Mouse (Mus musculus): ENCODE measurements around the gene Prc1. TPM values are rescaled to one million over a fixed set of nuclear protein-coding genes. Genes with fewer than 3 reads are reported as not detected.

The Prc1 gene
- polyA plus RNA-seq, 1 experiment from 2014 or later, result 57.6 TPM

DNA sequence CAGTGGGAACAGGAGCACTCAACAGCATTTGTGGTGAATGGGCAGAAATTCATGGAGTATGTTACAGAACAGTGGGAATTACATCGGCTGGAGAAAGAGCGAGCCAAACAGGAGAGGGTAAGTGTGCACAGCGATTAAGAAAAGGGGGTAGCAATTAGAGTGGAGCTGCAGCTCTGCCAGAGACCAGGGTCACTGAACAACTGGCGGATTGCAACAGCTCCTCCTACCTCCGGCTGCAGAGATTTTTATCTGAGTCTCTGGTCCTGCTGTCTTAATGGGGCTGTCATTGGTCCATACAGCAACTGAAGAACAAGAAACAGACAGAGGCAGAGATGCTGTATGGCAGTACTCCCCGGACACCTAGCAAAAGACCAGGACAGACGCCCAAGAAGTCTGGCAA is 16.5 kb downstream of the Prc1 start:
- ATAC-seq (no peak), DNase-seq (no peak)
- 84% methylated on average over 7 of the region's 7 CpGs for WGBS (ENCODE audit: insufficient replicate concordance)
- H3K36me3 ChIP-seq (replicated peaks; ENCODE audit: insufficient read depth, low read length), result peaks cover 98% of the 10 kb centered on the region
- no peak overlapping the region for H3K4me3 ChIP-seq (ENCODE audit: low read depth, low read length)
- no peak overlapping the region for H3K27ac ChIP-seq (ENCODE audit: low read depth)
- H3K27me3 ChIP-seq (ENCODE audit: insufficient read depth, low read length), result no peaks in the 10 kb centered on the region
- H3K4me2 ChIP-seq (ENCODE audit: low read depth, low read length), result no peak overlapping the region
- TF ChIP-seq EP300 (IDR thresholded peaks at IDR 0.05; ENCODE audit: low read depth) (no peak), CTCF (IDR thresholded peaks at IDR 0.05; ENCODE audit: low read depth) (no peak)
- no peaks in the 10 kb centered on the region for H3K9me3 ChIP-seq (ENCODE audit: low read length)
- no peak overlapping the region for H3K9ac ChIP-seq (replicated peaks)
- no peaks in the 10 kb centered on the region for H3K4me1 ChIP-seq (ENCODE audit: insufficient read depth)

DNA sequence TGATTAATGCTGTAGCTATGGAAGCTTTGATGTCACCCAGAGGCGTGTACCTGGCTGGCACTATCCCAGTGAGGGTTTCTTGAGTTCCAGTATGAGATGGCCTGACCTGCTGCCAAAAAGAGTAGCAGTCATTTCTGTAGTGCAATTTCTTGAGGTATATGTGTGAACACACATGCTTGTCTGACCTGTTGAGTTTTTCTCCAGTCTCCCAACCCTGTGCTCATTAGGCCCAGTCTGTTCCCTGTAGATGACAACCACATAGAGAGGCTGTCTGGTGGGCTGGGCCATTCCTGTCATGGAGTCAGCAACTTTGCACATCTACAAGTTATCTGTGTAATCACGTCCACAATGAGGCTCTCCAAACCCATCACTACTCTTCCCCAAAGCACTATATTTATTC is 21.5 kb downstream of the Prc1 start:
- H3K36me3 ChIP-seq (replicated peaks; ENCODE audit: insufficient read depth, low read length), result peaks cover 75% of the 10 kb centered on the region
- no peak for ATAC-seq
- H3K4me3 ChIP-seq (ENCODE audit: low read depth, low read length), result no peak overlapping the region
- no peaks in the 10 kb centered on the region for H3K27me3 ChIP-seq (ENCODE audit: insufficient read depth, low read length)
- no peak for DNase-seq
- H3K4me2 ChIP-seq (ENCODE audit: low read depth, low read length), result no peak overlapping the region
- no peak overlapping the region for H3K27ac ChIP-seq (ENCODE audit: low read depth)
- H3K9me3 ChIP-seq (ENCODE audit: low read length), result no peaks in the 10 kb centered on the region
- WGBS (ENCODE audit: insufficient replicate concordance), result 82% methylated on average over 2 of the region's 2 CpGs
- no peak overlapping the region for H3K9ac ChIP-seq (replicated peaks)
- no peaks in the 10 kb centered on the region for H3K4me1 ChIP-seq (ENCODE audit: insufficient read depth)
- TF ChIP-seq EP300 (IDR thresholded peaks at IDR 0.05; ENCODE audit: low read depth), result no peak
- no peak for TF ChIP-seq CTCF (IDR thresholded peaks at IDR 0.05; ENCODE audit: low read depth)

DNA sequence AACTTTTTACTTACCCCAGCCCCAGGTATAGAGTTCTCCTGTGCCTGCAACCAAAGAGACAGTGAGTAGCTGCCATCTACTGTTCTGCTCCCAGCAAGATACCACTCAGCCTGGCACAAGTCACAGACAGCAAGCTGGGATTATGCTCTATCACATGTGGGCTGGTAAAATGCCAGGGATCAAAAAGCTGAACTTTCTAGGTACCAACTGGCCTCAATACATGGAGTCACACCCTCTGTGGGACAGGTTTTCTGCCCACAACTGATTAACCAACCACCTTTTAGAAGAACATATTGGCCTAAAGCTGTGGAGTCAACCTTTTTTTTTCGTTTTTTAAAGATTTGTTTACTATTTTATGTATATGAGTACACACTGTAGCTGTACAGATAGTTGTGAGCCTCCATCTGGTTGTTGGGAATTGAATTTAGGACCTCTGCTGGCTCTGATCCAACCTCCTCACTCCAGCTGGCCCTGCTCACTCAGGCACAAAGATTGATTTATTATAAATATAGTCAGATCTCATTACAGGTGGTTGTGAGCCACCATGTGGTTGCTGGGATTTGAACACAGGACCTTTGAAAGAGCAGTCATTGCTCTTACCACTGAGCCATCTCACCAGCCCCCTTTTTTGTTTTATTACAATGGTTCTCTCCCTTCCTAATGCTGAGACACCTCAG is 23.3 kb downstream of the Prc1 start:
- 71% methylated on average over 1 of the region's 1 CpGs for WGBS (ENCODE audit: insufficient replicate concordance)

DNA sequence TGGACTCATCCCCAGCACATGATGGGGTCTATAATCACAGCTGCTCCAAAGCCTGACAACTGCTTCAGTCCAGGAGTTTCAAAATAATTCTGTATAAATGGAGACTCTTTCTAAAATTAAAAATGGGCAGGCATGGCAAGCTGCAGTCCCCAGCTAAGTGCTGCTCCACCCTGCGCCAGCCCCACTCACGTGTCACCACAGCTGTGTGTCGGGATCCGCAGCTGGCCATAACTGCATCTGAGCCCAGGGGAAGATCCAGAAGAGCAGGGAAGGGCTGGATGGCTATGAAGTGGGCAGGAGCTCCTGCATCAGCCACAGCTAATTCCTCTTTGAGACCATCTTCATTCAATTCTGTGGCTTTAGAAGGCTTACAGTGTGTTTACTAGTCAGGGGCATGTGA is 24.4 kb downstream of the Prc1 start:
- Histone ChIP-seq H3K4me3 (ENCODE audit: low read depth, low read length) (no peak overlapping the region), H3K27ac (ENCODE audit: low read depth) (no peak overlapping the region), H3K36me3 (replicated peaks; ENCODE audit: insufficient read depth, low read length) (peaks cover 48% of the 10 kb centered on the region), H3K9me3 (ENCODE audit: low read length) (no peaks in the 10 kb centered on the region), H3K27me3 (ENCODE audit: insufficient read depth, low read length) (no peaks in the 10 kb centered on the region), H3K9ac (replicated peaks) (no peak overlapping the region), H3K4me2 (ENCODE audit: low read depth, low read length) (no peak overlapping the region), H3K4me1 (ENCODE audit: insufficient read depth) (peaks cover 9% of the 10 kb centered on the region)
- no peak for DNase-seq
- WGBS (ENCODE audit: insufficient replicate concordance), result 88% methylated on average over 4 of the region's 4 CpGs
- TF ChIP-seq EP300 (IDR thresholded peaks at IDR 0.05; ENCODE audit: low read depth), result no peak
- no peak for TF ChIP-seq CTCF (IDR thresholded peaks at IDR 0.05; ENCODE audit: low read depth)
- ATAC-seq, result no peak

More for the DNA sequence above, 23.3 kb downstream of the Prc1 start:
- no peak overlapping the region for H3K4me3 ChIP-seq (ENCODE audit: low read depth, low read length)
- no peak overlapping the region for H3K27ac ChIP-seq (ENCODE audit: low read depth)
- DNase-seq (no peak), ATAC-seq (no peak)
- H3K4me1 ChIP-seq (ENCODE audit: insufficient read depth), result no peaks in the 10 kb centered on the region
- peaks cover 59% of the 10 kb centered on the region for H3K36me3 ChIP-seq (replicated peaks; ENCODE audit: insufficient read depth, low read length)
- no peak overlapping the region for H3K4me2 ChIP-seq (ENCODE audit: low read depth, low read length)
- TF ChIP-seq EP300 (IDR thresholded peaks at IDR 0.05; ENCODE audit: low read depth) (no peak), CTCF (IDR thresholded peaks at IDR 0.05; ENCODE audit: low read depth) (no peak)
- H3K27me3 ChIP-seq (ENCODE audit: insufficient read depth, low read length), result no peaks in the 10 kb centered on the region
- H3K9me3 ChIP-seq (ENCODE audit: low read length), result no peaks in the 10 kb centered on the region
- no peak overlapping the region for H3K9ac ChIP-seq (replicated peaks)

DNA sequence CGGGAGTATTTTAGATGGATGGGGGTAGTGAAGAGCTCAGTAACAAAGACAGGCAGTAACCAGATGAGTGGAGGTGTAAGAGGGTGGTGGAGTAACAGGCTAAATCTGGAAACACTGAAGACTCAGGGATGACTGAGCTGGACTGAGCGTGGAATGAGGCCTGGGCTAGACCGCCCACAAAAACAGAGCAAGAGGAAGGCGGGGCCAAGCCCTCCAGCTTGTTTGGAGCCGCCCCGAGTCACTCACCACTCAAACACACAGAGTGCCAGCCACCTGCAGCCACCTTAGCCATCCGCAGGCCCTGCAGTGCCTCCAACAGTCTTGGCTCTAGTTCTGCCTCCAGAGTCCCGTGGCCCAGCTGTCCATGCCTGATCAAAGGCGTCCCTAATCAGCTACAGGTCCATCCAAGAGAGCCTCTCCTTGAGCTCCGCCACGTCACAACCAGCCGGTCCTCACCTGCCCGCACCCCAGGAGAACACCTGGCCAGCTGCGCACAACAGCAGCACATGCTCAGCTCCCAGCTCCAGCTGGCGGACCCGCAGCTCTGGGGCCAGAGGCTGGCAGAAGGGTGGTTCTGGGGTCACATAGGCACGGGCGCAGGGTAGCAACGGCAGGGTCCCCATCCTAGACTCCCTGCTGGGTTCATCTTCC is 25.7 kb downstream of the Prc1 start:
- Histone ChIP-seq H3K4me2 (ENCODE audit: low read depth, low read length) (no peak overlapping the region), H3K4me3 (ENCODE audit: low read depth, low read length) (no peak overlapping the region), H3K9me3 (ENCODE audit: low read length) (no peaks in the 10 kb centered on the region), H3K4me1 (ENCODE audit: insufficient read depth) (peaks cover 10% of the 10 kb centered on the region), H3K27ac (ENCODE audit: low read depth) (no peak overlapping the region), H3K9ac (replicated peaks) (no peak overlapping the region), H3K27me3 (ENCODE audit: insufficient read depth, low read length) (no peaks in the 10 kb centered on the region), H3K36me3 (replicated peaks; ENCODE audit: insufficient read depth, low read length) (peaks cover 35% of the 10 kb centered on the region)
- TF ChIP-seq EP300 (IDR thresholded peaks at IDR 0.05; ENCODE audit: low read depth), result no peak
- no peak for TF ChIP-seq CTCF (IDR thresholded peaks at IDR 0.05; ENCODE audit: low read depth)
- 87% methylated on average over 19 of the region's 19 CpGs for WGBS (ENCODE audit: insufficient replicate concordance)
- DNase-seq (no peak), ATAC-seq (no peak)

DNA sequence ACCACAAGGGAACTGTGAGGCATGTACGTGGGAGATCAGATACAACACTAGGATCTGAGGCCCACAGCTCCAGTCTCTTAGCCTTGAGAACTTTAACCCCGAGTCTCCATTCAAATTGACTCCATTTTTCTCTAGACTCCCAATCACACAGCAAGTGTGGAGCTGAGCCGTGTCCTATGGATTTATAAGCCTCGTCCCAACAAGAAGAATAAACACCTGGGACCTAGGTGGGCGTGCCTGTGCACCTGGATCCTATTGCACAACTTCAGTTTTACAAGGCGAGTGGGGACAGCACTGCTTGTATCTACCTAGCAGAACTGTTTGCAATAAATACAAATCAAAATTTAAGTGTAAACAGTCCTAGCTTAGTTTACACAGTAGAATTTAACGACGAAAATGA is 29.1 kb downstream of the Prc1 start:
- no peaks in the 10 kb centered on the region for H3K9me3 ChIP-seq (ENCODE audit: low read length)
- H3K4me3 ChIP-seq (ENCODE audit: low read depth, low read length), result peak overlapping the region; percentile 66
- no peaks in the 10 kb centered on the region for H3K27me3 ChIP-seq (ENCODE audit: insufficient read depth, low read length)
- peak overlapping the region; percentile 81 for H3K27ac ChIP-seq (ENCODE audit: low read depth)
- DNase-seq (no peak), ATAC-seq (no peak)
- H3K36me3 ChIP-seq (replicated peaks; ENCODE audit: insufficient read depth, low read length), result peaks cover 29% of the 10 kb centered on the region
- H3K9ac ChIP-seq (replicated peaks), result peak overlapping the region; percentile 60
- H3K4me2 ChIP-seq (ENCODE audit: low read depth, low read length), result peak overlapping the region; percentile 76
- no peak for TF ChIP-seq CTCF (IDR thresholded peaks at IDR 0.05; ENCODE audit: low read depth)
- TF ChIP-seq EP300 (IDR thresholded peaks at IDR 0.05; ENCODE audit: low read depth), result no peak
- WGBS (ENCODE audit: insufficient replicate concordance), result 13% methylated on average over 8 of the region's 8 CpGs
- H3K4me1 ChIP-seq (ENCODE audit: insufficient read depth), result peaks cover 12% of the 10 kb centered on the region

Measured in liver, postnatal 0 days (tissue).